8 mouse cellular contexts compared by ENCODE assay signal in the genomic region with DNA sequence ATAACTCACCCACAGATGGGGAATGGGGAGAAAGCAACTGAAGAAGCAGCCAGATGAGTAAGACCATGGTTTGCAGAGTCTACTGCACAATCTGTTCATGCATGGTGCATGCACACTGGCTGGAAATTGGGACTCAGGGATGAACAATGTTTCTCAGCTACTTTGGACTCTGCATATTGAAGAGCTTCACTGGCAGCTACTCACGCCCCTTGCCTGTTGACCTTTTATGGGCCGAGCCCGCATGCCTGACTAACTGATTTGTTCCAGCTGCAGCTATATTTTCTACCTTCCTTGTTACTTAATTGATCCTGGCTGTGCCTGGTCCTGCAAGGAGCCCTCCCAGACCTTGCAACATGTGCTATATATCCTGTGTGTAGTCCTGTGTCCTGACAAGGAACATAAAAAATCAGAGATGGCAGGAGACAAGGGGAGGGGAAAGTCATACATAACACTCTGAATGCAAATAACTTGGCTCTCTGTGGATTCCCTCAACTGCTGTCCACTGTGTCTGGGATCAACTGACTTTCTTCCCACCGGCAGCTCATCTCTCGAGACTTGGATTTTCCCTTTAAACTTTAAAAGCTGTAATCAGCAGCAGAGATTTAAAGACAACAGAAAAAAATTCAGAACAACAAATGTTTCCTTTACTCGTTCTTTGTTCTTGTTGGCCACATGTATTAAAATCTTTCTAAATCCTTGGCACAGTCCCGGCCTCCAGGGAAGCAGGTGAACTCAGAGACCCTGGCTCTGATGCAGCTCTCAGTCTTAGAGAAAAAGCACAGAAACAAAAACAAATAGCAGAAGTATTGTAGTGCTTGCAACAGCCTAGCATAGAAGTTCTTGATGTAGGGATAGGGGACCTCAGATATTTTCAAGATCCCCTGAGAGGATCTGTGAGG.
DNase-seq lines count a peak whose midpoint lies in the region; ATAC-seq lines count a peak whose summit lies in the region.
"Had no signal": no experiment of that assay in that cellular context is flagged by ENCODE, and none has a peak within 500 bp of the region (broad histone marks: within the 10 kb centered on the region; RNA-seq: fewer than 3 reads in every experiment).

No protein-coding gene starts in this region.

- no peak overlapping the region for H3K27ac ChIP-seq in hindbrain, embryonic 15.5 days (replicated peaks)
- H3K27ac ChIP-seq in heart, embryonic 11.5 days (ENCODE audit: low read depth, low read length): no peak overlapping the region

- H3K9ac ChIP-seq in hindbrain, embryonic 15.5 days: no peak overlapping the region
- H3K9ac ChIP-seq in heart, embryonic 11.5 days (ENCODE audit: low read depth, low read length): no peak overlapping the region
- H3K9ac ChIP-seq: liver, postnatal 0 days had no signal

- WGBS in hindbrain, embryonic 15.5 days: 17% methylated on average over 7 of the region's 7 CpGs
- WGBS in heart, embryonic 11.5 days (ENCODE audit: insufficient replicate concordance): 45% methylated on average over 7 of the region's 7 CpGs

- no peak overlapping the region for H3K4me3 ChIP-seq in hindbrain, embryonic 15.5 days
- no peak overlapping the region for H3K4me3 ChIP-seq in heart, embryonic 11.5 days (ENCODE audit: low read depth, low read length)

- 0 out of 2 replicates have a peak, but pooled peaks have one; percentile 23 for ATAC-seq in hindbrain, embryonic 15.5 days (ENCODE audit: low FRiP score, low read depth)
- ATAC-seq in heart, embryonic 11.5 days (replicated peaks; ENCODE audit: insufficient number of reproducible peaks, low FRiP score, low TSS enrichment): no peak; the same call in 1 of the 2 replicates
- no peak for ATAC-seq in CD4-positive, CD25-positive, alpha-beta regulatory T cell, adult 4 months
- ATAC-seq: liver, postnatal 0 days had no signal

- peaks cover 11% of the 10 kb centered on the region for H3K4me1 ChIP-seq in hindbrain, embryonic 15.5 days (replicated peaks)
- H3K4me1 ChIP-seq in heart, embryonic 11.5 days (ENCODE audit: control insufficient read depth, insufficient read depth, low read length): no peaks in the 10 kb centered on the region; the same call in 1 of the 2 replicates

- DNase-seq in right cerebral cortex, adult 18-20 months: peak; percentile 5
- no peak for DNase-seq in right cerebral cortex, postnatal 4 days
- peak; percentile 18 for DNase-seq in lung, postnatal 36 days
- DNase-seq in spleen, postnatal 36 days (ENCODE audit: low spot score in 2 of 2): no peak
- DNase-seq: liver, postnatal 0 days had no signal

- no peaks in the 10 kb centered on the region for H3K36me3 ChIP-seq in hindbrain, embryonic 15.5 days
- H3K36me3 ChIP-seq in heart, embryonic 11.5 days (ENCODE audit: control insufficient read depth, insufficient read depth, low read length): no peaks in the 10 kb centered on the region

- no peaks in the 10 kb centered on the region for H3K27me3 ChIP-seq in hindbrain, embryonic 15.5 days
- H3K27me3 ChIP-seq in heart, embryonic 11.5 days (ENCODE audit: control insufficient read depth, insufficient read depth, low read length): no peaks in the 10 kb centered on the region

- H3K4me2 ChIP-seq in hindbrain, embryonic 15.5 days: no peak overlapping the region
- no peak overlapping the region for H3K4me2 ChIP-seq in heart, embryonic 11.5 days

- H3K9me3 ChIP-seq in hindbrain, embryonic 15.5 days: no peaks in the 10 kb centered on the region
- no peaks in the 10 kb centered on the region for H3K9me3 ChIP-seq in heart, embryonic 11.5 days (replicated peaks; ENCODE audit: control insufficient read depth, low read length)

Comparison
In these comparisons a context has a peak if more than half of its experiments do, and no peak if none do; other contexts are left out.
1. DNase-seq: peak in right cerebral cortex, adult 18-20 months (single experiment) and lung, postnatal 36 days (single experiment); none in right cerebral cortex, postnatal 4 days (single experiment) and spleen, postnatal 36 days (0 of 2).